Mouse (Mus musculus): ENCODE measurements at regions not wholly inside any gene's neighbourhood (a gene's known extent, or its start where the extent isn't known, plus 50 kb on each side); places are given as distances from the start of the nearest gene placed in this dataset.
A peak's percentile ranks its signal among the peaks of the same experiment; 100 is the strongest.

DNA sequence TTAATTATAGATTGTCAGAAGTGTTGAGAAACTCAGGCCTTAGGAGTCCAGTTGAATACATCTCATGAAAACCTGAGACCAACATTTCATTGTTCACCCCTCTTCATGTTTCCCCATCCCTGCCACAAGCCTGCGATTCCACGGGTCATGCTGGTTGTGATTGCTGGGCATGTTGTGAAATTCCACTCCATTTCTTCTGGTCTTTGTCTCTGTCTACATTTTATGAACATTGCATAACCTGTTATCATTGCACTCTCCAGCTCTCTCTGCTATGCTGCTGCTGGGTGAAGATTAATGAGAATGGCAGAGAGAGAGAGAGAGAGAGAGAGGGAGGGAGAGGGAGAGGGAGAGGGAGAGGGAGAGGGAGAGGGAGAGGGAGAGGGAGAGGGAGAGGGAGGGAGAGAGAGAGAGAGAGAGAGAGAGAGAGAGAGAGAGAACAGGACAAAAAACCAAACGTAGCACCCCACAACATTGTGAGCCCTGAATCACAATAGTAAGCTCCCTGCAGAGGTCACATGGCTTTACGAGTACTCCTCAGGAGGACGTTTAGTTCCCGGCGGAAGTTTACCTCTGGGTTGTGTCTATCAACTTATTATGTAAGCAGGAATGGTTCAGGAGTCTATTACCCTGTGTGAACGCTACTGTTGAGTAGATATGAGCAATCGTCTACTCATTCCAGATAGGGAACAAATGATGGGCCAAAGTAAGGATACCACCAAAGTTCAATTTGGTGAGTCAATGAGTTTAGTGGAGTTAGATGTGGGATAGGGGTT, 183.5 kb upstream of the Map3k1 start:
- no peak for DNase-seq (ENCODE audit: low spot score)
- Histone ChIP-seq H3K4me1 (ENCODE audit: control insufficient read depth, insufficient read depth, low read length) (no peaks in the 10 kb centered on the region), H3K4me3 (ENCODE audit: low read depth, low read length) (no peak overlapping the region), H3K27me3 (replicated peaks; ENCODE audit: control insufficient read depth, insufficient read depth, low read length) (no peaks in the 10 kb centered on the region), H3K36me3 (ENCODE audit: control insufficient read depth, insufficient read depth, low read length) (no peaks in the 10 kb centered on the region), H3K27ac (replicated peaks; ENCODE audit: low read depth, low read length) (no peak overlapping the region), H3K9me3 (ENCODE audit: control insufficient read depth, low read length) (no peaks in the 10 kb centered on the region), H3K9ac (ENCODE audit: low read depth, low read length) (no peak overlapping the region), H3K4me2 (ENCODE audit: low read depth, low read length) (no peak overlapping the region)
- ATAC-seq (ENCODE audit: low read depth): no peak
- 85% methylated on average over 9 of the region's 9 CpGs for WGBS

DNA sequence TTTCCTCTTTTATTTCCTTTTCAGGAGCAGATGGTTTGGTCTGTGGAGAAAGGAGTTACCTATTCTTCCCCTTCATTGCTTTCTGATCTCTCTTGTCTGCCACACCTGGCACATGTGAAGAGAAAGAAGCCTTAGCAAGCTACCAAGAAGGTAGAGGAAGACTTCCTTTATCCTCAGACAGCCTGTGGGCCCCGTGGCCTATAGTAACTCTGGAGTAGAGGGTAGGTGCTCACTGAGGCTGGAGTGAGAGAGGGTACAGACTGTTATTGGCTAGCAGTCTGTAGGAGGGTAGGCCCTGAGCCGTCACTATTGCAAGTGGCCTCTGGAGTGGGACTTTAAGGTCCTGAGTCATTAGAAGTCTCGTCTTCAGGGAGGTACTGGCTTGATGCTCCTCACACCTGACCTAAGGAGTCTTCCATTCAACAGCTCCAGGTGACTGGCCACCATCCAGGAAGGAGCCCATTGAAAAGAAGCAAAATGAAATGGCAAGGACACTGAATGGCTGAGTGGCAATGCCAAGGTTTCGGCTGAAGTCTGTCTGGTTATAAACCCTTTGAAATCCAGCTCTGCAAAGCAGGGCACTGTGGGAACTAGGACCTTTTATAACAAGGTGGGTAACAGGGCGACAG, 186.2 kb upstream of the Map3k1 start:
- Histone ChIP-seq H3K27ac (replicated peaks; ENCODE audit: low read depth, low read length) (no peak overlapping the region), H3K27me3 (replicated peaks; ENCODE audit: control insufficient read depth, insufficient read depth, low read length) (no peaks in the 10 kb centered on the region), H3K4me2 (ENCODE audit: low read depth, low read length) (no peak overlapping the region), H3K4me3 (ENCODE audit: low read depth, low read length) (no peak overlapping the region), H3K4me1 (ENCODE audit: control insufficient read depth, insufficient read depth, low read length) (no peaks in the 10 kb centered on the region), H3K36me3 (ENCODE audit: control insufficient read depth, insufficient read depth, low read length) (no peaks in the 10 kb centered on the region), H3K9ac (ENCODE audit: low read depth, low read length) (no peak overlapping the region), H3K9me3 (ENCODE audit: control insufficient read depth, low read length) (no peaks in the 10 kb centered on the region)
- no peak for ATAC-seq (ENCODE audit: low read depth)
- no peak for DNase-seq (ENCODE audit: low spot score)
- WGBS: 89% methylated on average over 5 of the region's 5 CpGs

GRCm38 (mm10) chr13:111995716-111996115, 186.9 kb upstream of the Map3k1 start:
- DNase-seq (ENCODE audit: low spot score) (peak; percentile 42), ATAC-seq (ENCODE audit: low read depth) (no peak)
- no peak overlapping the region for H3K27ac ChIP-seq (replicated peaks; ENCODE audit: low read depth, low read length)
- 56% methylated on average over 6 of the region's 6 CpGs for WGBS
- no peaks in the 10 kb centered on the region; the same call in 1 of the 2 replicates for H3K27me3 ChIP-seq (replicated peaks; ENCODE audit: control insufficient read depth, insufficient read depth, low read length)
- H3K4me3 ChIP-seq (ENCODE audit: low read depth, low read length): no peak overlapping the region
- H3K4me2 ChIP-seq (ENCODE audit: low read depth, low read length): no peak overlapping the region
- no peaks in the 10 kb centered on the region for H3K36me3 ChIP-seq (ENCODE audit: control insufficient read depth, insufficient read depth, low read length)
- H3K9ac ChIP-seq (ENCODE audit: low read depth, low read length): no peak overlapping the region
- H3K4me1 ChIP-seq (ENCODE audit: control insufficient read depth, insufficient read depth, low read length): 0 out of 2 replicates have a peak, but pooled peaks cover under 1% of the 10 kb centered on the region
- no peaks in the 10 kb centered on the region for H3K9me3 ChIP-seq (ENCODE audit: control insufficient read depth, low read length)

DNA sequence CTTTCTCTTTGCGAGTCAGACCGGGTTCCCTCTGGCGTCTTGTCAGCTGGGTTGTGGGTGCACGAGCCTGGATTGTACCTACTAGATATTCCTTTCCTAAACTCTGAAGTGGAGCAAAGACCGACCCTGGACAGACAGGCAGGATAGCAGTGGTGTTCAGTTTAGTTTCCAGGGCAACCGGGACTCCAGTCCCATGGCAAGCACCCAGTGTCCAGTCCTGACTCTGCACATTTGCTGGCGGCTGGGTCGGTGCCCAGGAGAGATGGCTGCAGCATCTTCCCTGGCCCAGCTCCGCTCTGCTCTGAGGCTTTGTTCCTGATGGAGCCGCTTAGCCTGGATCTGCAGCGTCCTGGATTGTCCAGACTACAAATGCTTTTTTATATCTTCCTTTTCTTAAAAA, 188.1 kb upstream of the Map3k1 start:
- Histone ChIP-seq H3K9ac (ENCODE audit: low read depth, low read length) (no peak overlapping the region), H3K36me3 (ENCODE audit: control insufficient read depth, insufficient read depth, low read length) (no peaks in the 10 kb centered on the region), H3K27me3 (replicated peaks; ENCODE audit: control insufficient read depth, insufficient read depth, low read length) (no peaks in the 10 kb centered on the region; the same call in 1 of the 2 replicates), H3K9me3 (ENCODE audit: control insufficient read depth, low read length) (no peaks in the 10 kb centered on the region), H3K4me3 (ENCODE audit: low read depth, low read length) (no peak overlapping the region), H3K4me1 (ENCODE audit: control insufficient read depth, insufficient read depth, low read length) (peaks cover 9% of the 10 kb centered on the region; the same call in 1 of the 2 replicates), H3K4me2 (ENCODE audit: low read depth, low read length) (no peak overlapping the region), H3K27ac (replicated peaks; ENCODE audit: low read depth, low read length) (no peak overlapping the region)
- no peak for ATAC-seq (ENCODE audit: low read depth)
- 79% methylated on average over 11 of the region's 11 CpGs for WGBS
- DNase-seq (ENCODE audit: low spot score): no peak

DNA sequence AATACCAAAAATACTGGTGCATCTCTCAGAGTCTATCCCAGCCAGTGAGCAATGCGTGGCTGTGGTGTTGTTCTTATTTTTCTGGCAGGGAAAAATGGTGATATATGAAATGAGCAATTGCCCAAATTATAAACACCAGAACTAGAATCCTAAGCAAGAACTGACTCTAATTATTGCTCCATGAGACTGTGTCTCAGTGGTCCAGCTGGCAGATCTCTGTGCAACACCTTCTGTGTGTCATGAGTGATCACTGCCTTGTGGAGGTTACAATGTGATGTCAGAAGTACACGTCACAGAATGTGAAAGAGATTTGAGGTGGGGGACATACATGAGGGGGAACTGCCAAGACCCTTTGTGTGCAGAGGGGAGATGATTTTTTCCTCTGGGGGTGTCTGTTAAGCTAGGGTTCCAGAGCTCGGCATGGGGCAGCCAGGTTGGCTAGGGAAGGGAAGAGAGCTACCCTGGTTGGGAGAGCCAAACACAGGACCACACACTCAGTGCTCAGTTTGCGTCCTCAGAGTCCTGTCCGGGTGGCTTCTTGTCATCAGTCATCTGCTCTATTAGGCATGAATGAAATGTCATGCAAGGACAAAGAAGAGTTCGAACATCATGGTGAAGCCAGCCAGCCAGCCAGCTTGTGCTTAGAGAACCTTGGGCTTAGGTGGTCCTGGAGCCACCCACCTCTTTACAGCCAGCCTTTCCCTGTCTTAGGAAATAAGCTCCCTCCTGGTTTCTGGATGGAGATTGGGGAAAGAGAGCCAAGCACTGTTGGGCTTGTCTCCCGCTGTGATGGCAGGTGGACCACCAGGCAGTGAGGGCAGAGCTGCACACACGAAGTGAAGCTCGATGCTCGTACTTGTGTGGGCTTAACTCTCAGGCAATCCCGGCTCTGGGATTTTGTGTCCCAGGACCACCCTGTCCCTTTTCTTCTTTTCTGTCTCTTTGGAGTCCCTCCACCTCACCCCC, 189.5 kb upstream of the Map3k1 start:
- Histone ChIP-seq H3K9me3 (ENCODE audit: control insufficient read depth, low read length) (no peaks in the 10 kb centered on the region), H3K4me2 (ENCODE audit: low read depth, low read length) (no peak overlapping the region), H3K9ac (ENCODE audit: low read depth, low read length) (no peak overlapping the region), H3K27me3 (replicated peaks; ENCODE audit: control insufficient read depth, insufficient read depth, low read length) (no peaks in the 10 kb centered on the region; the same call in 1 of the 2 replicates), H3K4me1 (ENCODE audit: control insufficient read depth, insufficient read depth, low read length) (peaks cover 17% of the 10 kb centered on the region; the same call in 1 of the 2 replicates), H3K27ac (replicated peaks; ENCODE audit: low read depth, low read length) (no peak overlapping the region), H3K36me3 (ENCODE audit: control insufficient read depth, insufficient read depth, low read length) (no peaks in the 10 kb centered on the region), H3K4me3 (ENCODE audit: low read depth, low read length) (no peak overlapping the region)
- DNase-seq (ENCODE audit: low spot score) (no peak), ATAC-seq (ENCODE audit: low read depth) (no peak)
- 79% methylated on average over 11 of the region's 11 CpGs for WGBS

- H3K4me2 ChIP-seq (ENCODE audit: low read depth, low read length): no peak overlapping the region
- H3K9me3 ChIP-seq (ENCODE audit: control insufficient read depth, low read length): no peaks in the 10 kb centered on the region
- ATAC-seq (ENCODE audit: low read depth): no peak
- no peak overlapping the region for H3K9ac ChIP-seq (ENCODE audit: low read depth, low read length)
- no peak overlapping the region for H3K27ac ChIP-seq (replicated peaks; ENCODE audit: low read depth, low read length)
- no peaks in the 10 kb centered on the region for H3K36me3 ChIP-seq (ENCODE audit: control insufficient read depth, insufficient read depth, low read length)
- H3K4me1 ChIP-seq (ENCODE audit: control insufficient read depth, insufficient read depth, low read length): peaks cover 20% of the 10 kb centered on the region; the same call in 1 of the 2 replicates
- 89% methylated on average over 6 of the region's 6 CpGs for WGBS
- no peaks in the 10 kb centered on the region; the same call in 1 of the 2 replicates for H3K27me3 ChIP-seq (replicated peaks; ENCODE audit: control insufficient read depth, insufficient read depth, low read length)
- DNase-seq (ENCODE audit: low spot score): no peak
- no peak overlapping the region for H3K4me3 ChIP-seq (ENCODE audit: low read depth, low read length)
These were observed 191.0 kb upstream of the Map3k1 start for GRCm38 (mm10) chr13:111999647-112000292.

DNA sequence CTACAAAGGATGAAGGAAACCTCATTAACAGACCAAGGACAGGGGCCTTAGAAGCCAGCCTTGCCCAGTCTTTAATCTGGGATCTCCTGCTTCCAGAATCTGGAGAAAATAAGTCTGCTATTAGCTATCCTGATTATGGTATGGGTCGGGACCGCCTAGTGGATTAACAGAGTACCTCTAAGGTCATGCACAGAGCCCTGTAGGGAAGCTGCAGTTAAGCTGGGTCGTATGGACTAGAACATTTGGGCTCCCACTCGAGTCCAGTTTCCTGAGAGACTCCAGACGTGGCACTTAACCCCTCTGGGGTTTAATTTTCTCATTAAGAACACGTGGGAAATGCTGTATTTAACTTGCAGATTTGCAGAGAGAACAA, 191.5 kb upstream of the Map3k1 start:
- Histone ChIP-seq H3K36me3 (ENCODE audit: control insufficient read depth, insufficient read depth, low read length) (no peaks in the 10 kb centered on the region), H3K4me2 (ENCODE audit: low read depth, low read length) (no peak overlapping the region), H3K9ac (ENCODE audit: low read depth, low read length) (no peak overlapping the region), H3K9me3 (ENCODE audit: control insufficient read depth, low read length) (no peaks in the 10 kb centered on the region), H3K4me3 (ENCODE audit: low read depth, low read length) (no peak overlapping the region), H3K27me3 (replicated peaks; ENCODE audit: control insufficient read depth, insufficient read depth, low read length) (no peaks in the 10 kb centered on the region; the same call in 1 of the 2 replicates), H3K4me1 (ENCODE audit: control insufficient read depth, insufficient read depth, low read length) (peaks cover 20% of the 10 kb centered on the region; the same call in 1 of the 2 replicates), H3K27ac (replicated peaks; ENCODE audit: low read depth, low read length) (no peak overlapping the region)
- ATAC-seq (ENCODE audit: low read depth) (no peak), DNase-seq (ENCODE audit: low spot score) (no peak)
- 56% methylated on average over 6 of the region's 6 CpGs for WGBS

GRCm38 (mm10) chr13:112000696-112001095, 191.9 kb upstream of the Map3k1 start:
- H3K4me3 ChIP-seq (ENCODE audit: low read depth, low read length): no peak overlapping the region
- H3K4me2 ChIP-seq (ENCODE audit: low read depth, low read length): no peak overlapping the region
- WGBS: 60% methylated on average over 5 of the region's 5 CpGs
- H3K4me1 ChIP-seq (ENCODE audit: control insufficient read depth, insufficient read depth, low read length): peaks cover 20% of the 10 kb centered on the region; the same call in 1 of the 2 replicates
- ATAC-seq (ENCODE audit: low read depth): no peak
- no peak overlapping the region for H3K9ac ChIP-seq (ENCODE audit: low read depth, low read length)
- no peaks in the 10 kb centered on the region for H3K9me3 ChIP-seq (ENCODE audit: control insufficient read depth, low read length)
- DNase-seq (ENCODE audit: low spot score): no peak
- no peaks in the 10 kb centered on the region for H3K36me3 ChIP-seq (ENCODE audit: control insufficient read depth, insufficient read depth, low read length)
- no peak overlapping the region for H3K27ac ChIP-seq (replicated peaks; ENCODE audit: low read depth, low read length)
- no peaks in the 10 kb centered on the region; the same call in 1 of the 2 replicates for H3K27me3 ChIP-seq (replicated peaks; ENCODE audit: control insufficient read depth, insufficient read depth, low read length)
